Mouse (Mus musculus) B cell, adult 62 days (primary cell): ENCODE measurements around the gene Acad11. TPM values are rescaled to one million over a fixed set of nuclear protein-coding genes. Genes with fewer than 3 reads are reported as not detected.

Source experiments
- total RNA-seq: library from RNA; stranded (reverse); gene quantifications from 4 replicates; pipeline ENCODE4 v1.2.4, GENCODE M21; 2023

Acad11 gene
- total RNA-seq = 13.7 to 18.0 TPM (median 16.0 TPM) in 4 replicates

DNA sequence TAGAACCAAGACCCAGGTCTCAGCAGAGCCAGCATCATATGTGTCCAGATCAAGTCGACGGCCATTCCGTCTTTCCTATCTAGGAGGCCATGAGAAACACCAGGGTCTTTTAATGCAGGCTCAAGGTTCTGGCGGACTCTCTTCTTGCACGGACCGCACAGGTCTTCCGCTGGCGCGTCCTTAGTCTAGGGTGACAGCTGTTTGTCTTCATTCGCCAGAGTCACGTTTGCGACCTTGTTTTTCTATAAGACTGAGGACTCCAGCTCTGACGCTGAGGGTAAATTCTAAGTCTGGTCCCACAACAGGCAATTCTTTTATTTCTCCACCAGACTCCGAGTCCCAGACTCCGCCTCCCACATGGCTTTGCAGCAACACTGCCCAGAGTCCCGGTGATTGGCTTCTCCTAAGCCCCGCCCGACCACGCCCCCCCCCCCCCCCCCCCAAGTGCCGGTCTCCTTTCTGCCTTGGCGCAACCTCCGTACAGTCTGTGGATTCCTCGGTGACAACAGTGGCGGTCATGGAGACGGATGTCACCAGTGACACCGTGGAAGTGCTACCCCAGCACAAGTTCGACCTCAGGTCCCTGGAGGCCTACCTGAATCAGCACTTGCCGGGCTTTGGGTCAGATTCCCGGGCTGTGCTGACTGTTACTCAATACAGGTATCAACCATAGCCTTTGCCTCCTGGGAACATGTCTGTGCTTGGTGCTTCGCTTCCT, at the start of gene Acad11:
TSS of gene Acad11 (plus strand) at position 134 of the 718 bp plus-strand sequence.

GRCm38 (mm10) chr9:104040362-104040761, 22.8 kb upstream of the Acad11 start, which contains the start of gene Gm28305:
Gm28305 (plus strand) TSS chr9:104040662.

GRCm38 (mm10) chr9:104062430-104063243, 540 bp upstream of the Acad11 start, which contains the start of gene Uba5:
Uba5 (minus strand) TSS chr9:104063134.

DNA sequence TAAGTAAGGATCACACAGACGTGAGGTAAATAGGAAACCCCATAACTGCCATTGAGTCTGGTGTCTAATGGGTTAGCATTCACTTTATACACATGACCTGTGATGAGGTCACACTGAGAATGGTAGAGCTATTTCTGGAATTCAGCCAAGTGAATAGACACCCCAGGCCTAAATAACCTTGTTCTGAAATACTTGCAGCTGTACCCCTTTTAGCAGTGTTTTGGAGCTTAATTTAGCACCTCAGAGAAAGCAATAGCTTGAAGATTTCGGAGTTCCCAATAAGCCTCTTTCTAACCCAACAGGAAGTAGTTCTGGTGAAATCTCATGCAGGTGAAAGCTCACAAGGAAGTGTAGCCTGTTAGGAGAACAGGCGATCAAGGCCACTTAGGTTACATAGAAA, 63.7 kb downstream of the Acad11 start, which contains the start of gene Ackr4:
TSS of gene Ackr4 (minus strand) at position 101 of the 400 bp plus-strand sequence.

Other genes starting within 250 kb of the Acad11 start
- 5.2 to 16.3 TPM (median 9.9 TPM) in 4 replicates for gene Nphp3, start 60.8 kb upstream of the Acad11 start, total RNA-seq
- not detected in 4 replicates for gene Gm28305, start 22.7 kb upstream of the Acad11 start, total RNA-seq
- gene Uba5, start 243 bp upstream of the Acad11 start, total RNA-seq = 24.1 to 30.5 TPM (median 26.6 TPM) in 4 replicates
- gene Ackr4, start 63.6 kb downstream of the Acad11 start, total RNA-seq = not detected in 4 replicates
- 82.5 to 102 TPM (median 93.9 TPM) in 4 replicates for gene Dnajc13, start 199.6 kb downstream of the Acad11 start, total RNA-seq